Mouse (Mus musculus) hindbrain, embryonic 16.5 days (tissue): ENCODE results near the gene Trim11. TPM values are rescaled to one million over a fixed set of nuclear protein-coding genes. Genes with fewer than 3 reads are reported as not detected.

Experiments used
- ATAC-seq: fragments of 200-750 bp; cut with Nextera tagmentation; 2 replicates; pipeline ENCODE4 v1.8.0; 2017; ENCODE audit warnings: moderate TSS enrichment, moderate library complexity
- H3K27ac ChIP-seq: fragments of 300-500 bp; sonication (generic); 2 replicates; pipeline ENCODE4 v1.5.1; 2014; ENCODE audit warnings: low read depth, mild to moderate bottlenecking, control low read depth, low read length, moderate library complexity
- H3K27me3 ChIP-seq: fragments of 300-500 bp; sonication (generic); replicated peaks from 2 replicates; pipeline ENCODE4 v1.6.1; 2014; ENCODE audit warnings: low read length; ENCODE audit not compliant: control insufficient read depth, insufficient read depth
- H3K36me3 ChIP-seq: fragments of 300-500 bp; sonication (generic); 2 replicates; pipeline ENCODE4 v1.6.1; 2014; ENCODE audit warnings: mild to moderate bottlenecking, low read length, moderate library complexity, mixed read lengths; ENCODE audit not compliant: control insufficient read depth, insufficient read depth
- H3K4me1 ChIP-seq: fragments of 300-500 bp; sonication (generic); 2 replicates; pipeline ENCODE4 v1.6.1; 2014; ENCODE audit warnings: low read depth, low read length; ENCODE audit not compliant: control insufficient read depth, insufficient read depth
- H3K4me2 ChIP-seq: fragments of 300-500 bp; sonication (generic); 2 replicates; pipeline ENCODE4 v1.6.1; 2014; ENCODE audit warnings: mild to moderate bottlenecking, low read length, control low read depth, moderate library complexity
- H3K4me3 ChIP-seq: fragments of 300-500 bp; sonication (generic); 2 replicates; pipeline ENCODE4 v1.5.1; 2014; ENCODE audit warnings: mild to moderate bottlenecking, low read length, control low read depth, moderate library complexity
- H3K9ac ChIP-seq: fragments of 300-500 bp; sonication (generic); 2 replicates; pipeline ENCODE4 v1.6.1; 2014; ENCODE audit warnings: low read depth, mild to moderate bottlenecking, control low read depth, low read length, moderate library complexity
- H3K9me3 ChIP-seq: fragments of 300-500 bp; sonication (generic); 2 replicates; pipeline ENCODE4 v1.6.1; 2014; ENCODE audit warnings: mild to moderate bottlenecking, low read length, moderate library complexity; ENCODE audit not compliant: control insufficient read depth
- WGBS: fragments of 180-500 bp; shearing (Covaris S2); extraction: QIAGEN DNeasy Blood & Tissue Kit; methylation state at CpG from one replicate; pipeline ENCODE4 v1.1.7; 2014; 5-methylcytosine and 5-hydroxymethylcytosine counted together
- polyA plus RNA-seq: library from polyadenylated mRNA; unstranded; fragments of >200 nt; fragmentation: Nextera tagmentation; extraction: Ambion mirVana; gene quantifications from 2 replicates; pipeline ENCODE4 v1.2.1, GENCODE M21; 2015

Gene Trim11
- polyA plus RNA-seq, 1 experiment from 2014 or later = 20.7 TPM

DNA sequence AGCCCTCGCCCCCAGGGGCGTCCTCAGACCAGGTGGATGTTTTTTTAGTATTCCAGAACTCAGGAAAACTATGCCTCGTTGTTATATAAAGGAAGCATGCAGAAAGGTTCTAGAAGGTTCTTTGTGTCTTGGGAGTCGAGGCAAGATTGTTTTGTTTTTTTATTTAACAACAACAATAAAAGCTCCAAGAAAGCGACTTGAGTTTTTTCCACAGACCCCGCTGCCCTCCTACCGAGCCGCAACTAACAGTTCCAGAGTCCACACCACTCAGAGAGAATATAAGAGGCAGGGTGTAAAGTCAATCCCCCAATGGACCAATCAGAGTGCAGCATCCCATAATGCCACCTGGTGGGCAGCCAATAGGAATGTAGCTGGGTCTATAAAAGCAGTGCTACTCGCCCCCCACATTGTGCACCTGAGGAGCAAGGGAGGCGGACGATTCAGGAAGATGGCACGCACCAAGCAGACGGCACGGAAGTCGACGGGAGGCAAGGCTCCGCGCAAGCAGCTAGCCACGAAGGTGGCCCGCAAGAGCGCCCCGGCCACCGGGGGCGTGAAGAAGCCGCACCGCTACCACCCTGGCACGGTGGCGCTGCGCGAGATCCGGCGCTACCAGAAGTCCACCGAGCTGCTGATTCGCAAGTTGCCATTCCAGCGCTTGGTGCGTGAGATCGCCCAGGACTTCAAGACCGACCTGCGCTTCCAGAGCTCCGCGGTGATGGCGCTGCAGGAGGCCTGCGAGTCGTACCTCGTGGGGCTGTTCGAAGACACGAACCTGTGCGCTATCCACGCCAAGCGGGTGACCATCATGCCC lies 16.3 kb upstream of the Trim11 start:
- H3K4me3 ChIP-seq = no peak overlapping the region
- 60% methylated on average over 50 of the region's 50 CpGs for WGBS
- no peak overlapping the region for H3K27ac ChIP-seq
- H3K36me3 ChIP-seq = no peaks in the 10 kb centered on the region; the same call in 1 of the 2 replicates
- 0 out of 2 replicates have a peak, but pooled peaks cover 2% of the 10 kb centered on the region for H3K9me3 ChIP-seq
- no peak overlapping the region for H3K9ac ChIP-seq
- ATAC-seq = no peak
- no peak overlapping the region for H3K4me2 ChIP-seq
- peaks cover 28% of the 10 kb centered on the region for H3K4me1 ChIP-seq
- no peaks in the 10 kb centered on the region for H3K27me3 ChIP-seq

DNA sequence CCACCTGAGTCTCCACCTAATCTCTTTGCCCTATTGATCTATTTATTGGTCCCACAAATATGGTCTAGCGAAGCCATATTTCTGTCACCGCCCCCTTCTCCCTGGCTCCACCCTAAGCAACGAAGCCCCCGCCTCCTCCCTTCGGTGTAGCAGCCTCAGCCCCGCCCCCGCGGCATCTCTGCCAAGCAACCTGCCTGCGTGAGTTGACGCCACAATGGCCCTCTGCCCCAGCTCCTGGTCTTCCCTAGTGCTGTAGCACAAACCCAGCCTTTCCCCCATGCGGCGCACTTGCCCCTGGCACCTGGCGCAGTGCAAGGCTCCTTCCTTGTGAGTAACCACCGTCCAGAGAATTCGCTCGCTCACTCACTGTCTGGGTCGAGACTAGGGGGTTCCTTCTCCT lies 14.3 kb upstream of the Trim11 start:
- Histone ChIP-seq H3K4me1 (peaks cover 10% of the 10 kb centered on the region), H3K9me3 (0 out of 2 replicates have a peak, but pooled peaks cover 2% of the 10 kb centered on the region), H3K27ac (no peak overlapping the region), H3K9ac (no peak overlapping the region), H3K27me3 (no peaks in the 10 kb centered on the region), H3K4me2 (no peak overlapping the region), H3K36me3 (0 out of 2 replicates have a peak, but pooled peaks cover 2% of the 10 kb centered on the region), H3K4me3 (no peak overlapping the region)
- peak; percentile 21; the same call in 1 of the 2 replicates for ATAC-seq
- WGBS = 35% methylated on average over 17 of the region's 17 CpGs

GRCm38 (mm10) chr11:58964216-58964615 lies 13.7 kb upstream of the Trim11 start:
- 91% methylated on average over 7 of the region's 7 CpGs for WGBS
- H3K27ac ChIP-seq = no peak overlapping the region

GRCm38 (mm10) chr11:58965001-58965760 lies 12.7 kb upstream of the Trim11 start:
- 44% methylated on average over 12 of the region's 12 CpGs for WGBS
- Histone ChIP-seq H3K9me3 (0 out of 2 replicates have a peak, but pooled peaks cover 2% of the 10 kb centered on the region), H3K36me3 (0 out of 2 replicates have a peak, but pooled peaks cover 2% of the 10 kb centered on the region), H3K4me3 (no peak overlapping the region), H3K4me2 (no peak overlapping the region), H3K9ac (no peak overlapping the region), H3K27me3 (no peaks in the 10 kb centered on the region), H3K27ac (no peak overlapping the region), H3K4me1 (no peaks in the 10 kb centered on the region; the same call in 1 of the 2 replicates)
- ATAC-seq = no peak

More at GRCm38 (mm10) chr11:58964216-58964615, 13.7 kb upstream of the Trim11 start:
- no peaks in the 10 kb centered on the region for H3K27me3 ChIP-seq
- H3K9ac ChIP-seq = no peak overlapping the region
- H3K4me2 ChIP-seq = no peak overlapping the region
- ATAC-seq = no peak
- 0 out of 2 replicates have a peak, but pooled peaks cover 2% of the 10 kb centered on the region for H3K36me3 ChIP-seq
- no peak overlapping the region for H3K4me3 ChIP-seq
- peaks cover 6% of the 10 kb centered on the region for H3K4me1 ChIP-seq
- 0 out of 2 replicates have a peak, but pooled peaks cover 2% of the 10 kb centered on the region for H3K9me3 ChIP-seq

- no peaks in the 10 kb centered on the region; the same call in 1 of the 2 replicates for H3K4me1 ChIP-seq
- H3K27ac ChIP-seq = no peak overlapping the region
- no peak overlapping the region for H3K9ac ChIP-seq
- no peak for ATAC-seq
- no peaks in the 10 kb centered on the region for H3K27me3 ChIP-seq
- 0 out of 2 replicates have a peak, but pooled peaks cover 2% of the 10 kb centered on the region for H3K36me3 ChIP-seq
- WGBS = 88% methylated on average over 1 of the region's 1 CpGs
- H3K9me3 ChIP-seq = no peaks in the 10 kb centered on the region
- no peak overlapping the region for H3K4me2 ChIP-seq
- no peak overlapping the region for H3K4me3 ChIP-seq
These were observed 10.5 kb upstream of the Trim11 start for GRCm38 (mm10) chr11:58967346-58967745.

GRCm38 (mm10) chr11:58968551-58968950 lies 9.3 kb upstream of the Trim11 start:
- Histone ChIP-seq H3K27me3 (no peaks in the 10 kb centered on the region), H3K36me3 (peaks cover 5% of the 10 kb centered on the region; the same call in 1 of the 2 replicates), H3K27ac (no peak overlapping the region), H3K4me1 (no peaks in the 10 kb centered on the region; the same call in 1 of the 2 replicates), H3K9me3 (no peaks in the 10 kb centered on the region), H3K4me3 (no peak overlapping the region), H3K9ac (no peak overlapping the region), H3K4me2 (no peak overlapping the region)
- ATAC-seq = 0 out of 2 replicates have a peak, but pooled peaks have one; percentile 41
- 87% methylated on average over 7 of the region's 7 CpGs for WGBS

GRCm38 (mm10) chr11:58969027-58969426 lies 8.9 kb upstream of the Trim11 start:
- Histone ChIP-seq H3K4me1 (no peaks in the 10 kb centered on the region), H3K9ac (no peak overlapping the region), H3K36me3 (peaks cover 5% of the 10 kb centered on the region; the same call in 1 of the 2 replicates), H3K27ac (no peak overlapping the region), H3K4me2 (no peak overlapping the region), H3K4me3 (no peak overlapping the region), H3K27me3 (no peaks in the 10 kb centered on the region), H3K9me3 (no peaks in the 10 kb centered on the region)
- 86% methylated on average over 8 of the region's 8 CpGs for WGBS
- ATAC-seq = no peak

GRCm38 (mm10) chr11:58969659-58970058 lies 8.2 kb upstream of the Trim11 start:
- peaks cover 6% of the 10 kb centered on the region; the same call in 1 of the 2 replicates for H3K36me3 ChIP-seq
- H3K4me2 ChIP-seq = no peak overlapping the region
- H3K4me3 ChIP-seq = no peak overlapping the region
- H3K9ac ChIP-seq = no peak overlapping the region
- ATAC-seq = no peak
- no peaks in the 10 kb centered on the region for H3K9me3 ChIP-seq
- no peaks in the 10 kb centered on the region for H3K4me1 ChIP-seq
- 80% methylated on average over 6 of the region's 6 CpGs for WGBS
- no peak overlapping the region for H3K27ac ChIP-seq
- no peaks in the 10 kb centered on the region for H3K27me3 ChIP-seq
